Mouse (Mus musculus) limb, embryonic 14.5 days (tissue): ENCODE data around the gene Klhl12. TPM values are rescaled to one million over a fixed set of nuclear protein-coding genes. Genes with fewer than 3 reads are reported as not detected.
"Not testable (repeated sequence)": the region's sequence is repeated elsewhere in the genome, so short reads cannot be mapped to it uniquely, and the experiment has no call there.

Experiments used
- ATAC-seq: fragments of 200-750 bp; cut with Nextera tagmentation; 2 replicates; pipeline ENCODE4 v1.8.0; 2017; ENCODE audit warnings: low read depth, moderate number of reproducible peaks, moderate TSS enrichment; ENCODE audit not compliant: low FRiP score
- DNase-seq: peaks from one replicate; pipeline ENCODE4 v3.0.0-alpha.2; 2015; ENCODE audit warnings: low spot score
- H3K27ac ChIP-seq: fragments of 300-500 bp; sonication (generic); replicated peaks from 2 replicates; pipeline ENCODE4 v1.5.1; 2014; ENCODE audit warnings: low read depth, mild to moderate bottlenecking, low read length, moderate library complexity, mixed read lengths
- H3K27me3 ChIP-seq: fragments of 300-500 bp; sonication (generic); 2 replicates; pipeline ENCODE4 v1.6.1; 2014; ENCODE audit warnings: low read length, mixed read lengths; ENCODE audit not compliant: control insufficient read depth, insufficient read depth
- H3K36me3 ChIP-seq: fragments of 300-500 bp; sonication (generic); 2 replicates; pipeline ENCODE4 v1.6.1; 2014; ENCODE audit warnings: mild to moderate bottlenecking, low read length, moderate library complexity, mixed read lengths; ENCODE audit not compliant: control insufficient read depth, insufficient read depth
- H3K4me1 ChIP-seq: fragments of 300-500 bp; sonication (generic); 2 replicates; pipeline ENCODE4 v1.6.1; 2014; ENCODE audit warnings: antibody characterized with exemption, low read length, mixed read lengths; ENCODE audit not compliant: control insufficient read depth, insufficient read depth
- H3K4me2 ChIP-seq: fragments of 300-500 bp; sonication (generic); replicated peaks from 2 replicates; pipeline ENCODE4 v1.6.1; 2014; ENCODE audit warnings: low read depth, mild to moderate bottlenecking, low read length, moderate library complexity; ENCODE audit not compliant: severe bottlenecking
- H3K4me3 ChIP-seq: fragments of 300-500 bp; sonication (generic); replicated peaks from 2 replicates; pipeline ENCODE4 v1.5.1; 2014; ENCODE audit warnings: low read length
- H3K9ac ChIP-seq: fragments of 300-500 bp; sonication (generic); 2 replicates; pipeline ENCODE4 v1.6.1; 2014; ENCODE audit warnings: mild to moderate bottlenecking, low read depth, low read length, moderate library complexity; ENCODE audit not compliant: severe bottlenecking
- H3K9me3 ChIP-seq: fragments of 300-500 bp; sonication (generic); 2 replicates; pipeline ENCODE4 v1.6.1; 2016; ENCODE audit warnings: low read length; ENCODE audit not compliant: control insufficient read depth
- POLR2A ChIP-seq: fragments of 200-500 bp; IDR thresholded peaks from 2 replicates; pipeline ENCODE4 v1.8.0; 2012; ENCODE audit warnings: inconsistent platforms, mild to moderate bottlenecking, moderate library complexity, borderline replicate concordance; ENCODE audit not compliant: insufficient read depth, insufficient read length; ENCODE audit errors: extremely low read depth
- WGBS: fragments of 180-500 bp; shearing (Covaris S2); extraction: QIAGEN DNeasy Blood & Tissue Kit; methylation state at CpG from one replicate; pipeline ENCODE4 v1.1.7; 2014; 5-methylcytosine and 5-hydroxymethylcytosine counted together
- polyA plus RNA-seq, 2 experiments: library from polyadenylated mRNA; depleted of rRNA in 1 of 2; stranded (reverse) in 1 of 2; unstranded in 1 of 2; fragments of >200 nt; fragmentation: Nextera tagmentation in 1 of 2; extraction: Ambion mirVana in 1 of 2; gene quantifications; 2 replicates each; pipeline versions ENCODE4 v1.2.1 to v1.2.3; 2012 to 2014

The Klhl12 gene
- polyA plus RNA-seq, 2 experiments, result 19.3 to 21.6 TPM

GRCm38 (mm10) chr1:134513312-134513860 is 58.1 kb downstream of the Klhl12 start:
- no peaks in the 10 kb centered on the region for H3K9me3 ChIP-seq
- H3K4me1 ChIP-seq, result peaks cover 19% of the 10 kb centered on the region
- H3K9ac ChIP-seq, result peak overlapping the region; percentile 53
- DNase-seq, result peak; percentile 24
- H3K27ac ChIP-seq, result no peak overlapping the region
- no peak for TF ChIP-seq POLR2A
- peaks cover 9% of the 10 kb centered on the region for H3K36me3 ChIP-seq
- H3K27me3 ChIP-seq, result peaks cover 21% of the 10 kb centered on the region
- ATAC-seq, result no peak
- H3K4me3 ChIP-seq, result peak overlapping the region; percentile 37
- 2% methylated on average over 35 of the region's 38 CpGs for WGBS
- H3K4me2 ChIP-seq, result peak overlapping the region; percentile 66

- 45% methylated on average over 16 of the region's 16 CpGs for WGBS
- H3K27ac ChIP-seq, result no peak overlapping the region
- peak overlapping the region; percentile 66 for H3K4me2 ChIP-seq
- peaks cover 23% of the 10 kb centered on the region for H3K4me1 ChIP-seq
- H3K9ac ChIP-seq, result no peak overlapping the region; the same call in 1 of the 2 replicates
- TF ChIP-seq POLR2A, result no peak
- peaks cover 21% of the 10 kb centered on the region for H3K27me3 ChIP-seq
- peak overlapping the region; percentile 37 for H3K4me3 ChIP-seq
- ATAC-seq (no peak), DNase-seq (no peak)
- no peaks in the 10 kb centered on the region for H3K9me3 ChIP-seq
- peaks cover 5% of the 10 kb centered on the region for H3K36me3 ChIP-seq
Observed at GRCm38 (mm10) chr1:134513876-134514590, 58.7 kb downstream of the Klhl12 start.

- Histone ChIP-seq H3K36me3 (no peaks in the 10 kb centered on the region), H3K9ac (no peak overlapping the region), H3K9me3 (no peaks in the 10 kb centered on the region), H3K4me3 (no peak overlapping the region), H3K27ac (no peak overlapping the region; the same call in 1 of the 2 replicates), H3K4me1 (peaks cover 23% of the 10 kb centered on the region), H3K4me2 (no peak overlapping the region), H3K27me3 (peaks cover 21% of the 10 kb centered on the region)
- no peak for TF ChIP-seq POLR2A
- DNase-seq, result no peak
- 76% methylated on average over 2 of the region's 2 CpGs for WGBS
- no peak for ATAC-seq
Observed at GRCm38 (mm10) chr1:134515891-134516290, 60.6 kb downstream of the Klhl12 start.

GRCm38 (mm10) chr1:134516491-134517198 is 61.3 kb downstream of the Klhl12 start:
- Histone ChIP-seq H3K27ac (peak overlapping the region; percentile 63), H3K27me3 (peaks cover 21% of the 10 kb centered on the region), H3K9me3 (no peaks in the 10 kb centered on the region), H3K4me1 (peaks cover 23% of the 10 kb centered on the region), H3K9ac (no peak overlapping the region), H3K4me3 (no peak overlapping the region), H3K4me2 (peak overlapping the region; percentile 15), H3K36me3 (no peaks in the 10 kb centered on the region)
- WGBS, result 6% methylated on average over 4 of the region's 4 CpGs
- peak; percentile 84 for ATAC-seq
- no peak for TF ChIP-seq POLR2A
- DNase-seq, result peak; percentile 76

- not testable (repeated sequence) for DNase-seq, H3K4me3 ChIP-seq, H3K9ac ChIP-seq, H3K36me3 ChIP-seq, H3K4me2 ChIP-seq, H3K9me3 ChIP-seq, H3K27ac ChIP-seq, ATAC-seq
- H3K4me1 ChIP-seq, result peaks cover 23% of the 10 kb centered on the region
- peaks cover 12% of the 10 kb centered on the region for H3K27me3 ChIP-seq
- 98% methylated on average over 11 of the region's 14 CpGs for WGBS
Observed at GRCm38 (mm10) chr1:134517841-134518240, 62.5 kb downstream of the Klhl12 start.
